Mouse (Mus musculus): ENCODE results near the gene Hoxb1.

Hoxb1 gene

DNA sequence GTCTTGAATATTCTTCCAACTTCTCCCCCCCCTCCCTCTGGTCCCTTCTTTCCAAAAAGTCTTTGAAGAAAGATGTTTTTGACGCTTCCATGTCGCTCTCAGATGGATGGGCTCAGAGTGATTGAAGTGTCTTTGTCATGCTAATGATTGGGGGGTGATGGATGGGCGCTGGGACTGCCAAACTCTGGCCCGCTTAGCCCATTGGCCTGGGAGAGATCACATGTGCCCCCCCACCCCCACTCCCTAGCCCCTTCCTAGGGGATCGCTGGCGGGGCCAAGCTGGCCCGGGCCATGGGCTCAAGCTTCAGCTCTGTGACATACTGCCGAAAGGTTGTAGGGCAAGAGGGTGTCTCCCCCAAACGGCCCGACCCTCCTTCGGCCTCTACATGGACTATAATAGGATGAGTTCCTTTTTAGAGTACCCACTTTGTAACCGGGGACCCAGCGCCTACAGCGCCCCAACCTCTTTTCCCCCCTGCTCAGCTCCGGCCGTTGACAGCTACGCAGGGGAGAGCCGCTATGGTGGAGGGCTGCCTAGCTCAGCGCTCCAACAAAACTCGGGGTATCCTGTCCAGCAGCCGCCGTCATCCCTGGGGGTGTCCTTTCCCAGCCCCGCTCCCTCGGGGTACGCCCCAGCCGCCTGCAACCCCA, at the start of gene Hoxb1:
Hoxb1 (plus strand) TSS at position 312 of the 651 bp plus-strand sequence.
- DNase-seq (ENCODE audit: low spot score) = no peak

GRCm38 (mm10) chr11:96316696-96317607, 48.6 kb upstream of the Hoxb1 start:
- no peak for DNase-seq (ENCODE audit: low spot score)

DNA sequence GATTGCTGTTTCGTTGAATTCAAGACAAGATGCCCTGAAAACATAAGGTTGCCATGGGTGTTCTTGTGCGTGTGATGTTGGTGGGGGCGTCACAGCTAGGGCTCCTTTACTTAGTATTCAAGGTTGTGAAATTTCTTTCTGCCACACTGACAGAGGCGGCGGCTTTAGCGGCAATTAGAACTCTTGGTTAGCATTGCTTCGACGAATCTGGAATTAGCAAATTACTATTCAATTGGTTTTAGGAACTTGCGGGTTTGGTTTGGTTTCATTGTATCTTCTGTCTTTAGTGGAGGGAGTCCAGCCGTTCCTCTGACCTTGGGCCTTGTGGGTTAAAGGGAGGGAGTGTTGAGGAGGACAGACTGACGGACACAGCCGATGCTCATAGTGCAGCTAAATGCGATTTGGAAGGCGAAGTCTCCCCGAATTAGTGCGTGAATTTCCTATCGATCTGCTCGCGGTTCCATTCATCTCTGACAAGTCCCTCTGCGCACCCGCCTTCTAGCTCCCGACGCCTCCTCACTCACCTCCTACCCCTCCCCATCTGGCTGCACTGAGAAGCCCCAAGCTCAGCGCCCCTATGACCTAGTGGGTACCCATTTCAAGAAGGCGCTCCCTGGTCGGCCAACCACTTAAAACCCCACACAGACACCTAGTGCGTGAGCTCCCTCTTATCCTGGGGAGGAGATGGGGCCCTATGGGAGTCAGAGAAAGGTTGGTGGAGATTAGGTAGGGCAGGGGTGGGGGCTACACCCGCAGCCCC, 47.8 kb upstream of the Hoxb1 start, which contains the start of gene Hoxb4:
Hoxb4 (plus strand) TSS at position 660 of the 760 bp plus-strand sequence.
- no peak for DNase-seq (ENCODE audit: low spot score)

DNA sequence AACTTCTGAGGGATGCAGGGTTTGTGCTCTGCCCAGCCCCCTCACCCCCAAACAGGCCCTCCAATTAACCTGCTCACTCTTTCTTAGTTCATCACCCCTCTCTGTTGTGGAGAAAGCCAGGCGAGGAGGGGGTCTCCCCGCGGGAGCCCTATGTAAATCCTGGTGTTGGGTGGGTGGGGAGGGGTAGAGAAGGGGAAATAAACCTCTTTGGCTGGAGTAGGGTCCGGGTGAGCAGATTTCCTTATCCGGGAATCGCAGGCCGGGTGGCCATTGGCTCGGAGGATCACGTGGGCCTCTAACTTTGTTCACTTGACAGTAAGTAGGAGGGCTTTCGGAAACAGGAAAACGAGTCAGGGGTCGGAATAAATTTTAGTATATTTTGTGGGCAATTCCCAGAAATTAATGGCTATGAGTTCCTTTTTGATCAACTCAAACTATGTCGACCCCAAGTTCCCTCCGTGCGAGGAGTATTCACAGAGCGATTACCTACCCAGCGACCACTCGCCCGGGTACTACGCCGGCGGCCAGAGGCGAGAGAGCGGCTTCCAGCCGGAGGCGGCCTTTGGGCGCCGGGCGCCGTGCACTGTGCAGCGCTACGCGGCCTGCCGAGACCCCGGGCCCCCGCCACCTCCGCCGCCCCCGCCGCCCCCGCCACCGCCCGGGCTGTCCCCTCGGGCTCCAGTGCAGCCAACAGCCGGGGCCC, 47.0 kb upstream of the Hoxb1 start:
- DNase-seq (ENCODE audit: low spot score) = peak; percentile 60

- no peak for DNase-seq (ENCODE audit: low spot score)
Observed at GRCm38 (mm10) chr11:96319071-96319902, 46.3 kb upstream of the Hoxb1 start.

DNA sequence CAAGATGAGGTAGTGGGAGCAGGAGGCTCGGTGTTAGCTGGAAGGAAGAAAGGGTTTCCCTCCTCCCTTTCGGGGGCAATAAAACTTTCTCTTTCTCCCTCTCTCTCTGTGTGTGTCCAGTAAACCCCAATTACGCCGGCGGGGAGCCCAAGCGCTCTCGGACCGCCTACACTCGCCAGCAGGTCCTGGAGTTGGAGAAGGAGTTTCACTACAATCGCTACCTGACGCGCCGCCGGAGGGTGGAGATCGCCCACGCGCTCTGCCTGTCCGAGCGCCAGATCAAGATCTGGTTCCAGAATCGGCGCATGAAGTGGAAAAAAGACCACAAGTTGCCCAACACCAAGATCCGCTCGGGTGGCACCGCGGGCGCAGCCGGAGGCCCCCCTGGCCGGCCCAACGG, 45.6 kb upstream of the Hoxb1 start:
- no peak for DNase-seq (ENCODE audit: low spot score)

GRCm38 (mm10) chr11:96320688-96321087, 44.9 kb upstream of the Hoxb1 start:
- DNase-seq (ENCODE audit: low spot score) = no peak

DNA sequence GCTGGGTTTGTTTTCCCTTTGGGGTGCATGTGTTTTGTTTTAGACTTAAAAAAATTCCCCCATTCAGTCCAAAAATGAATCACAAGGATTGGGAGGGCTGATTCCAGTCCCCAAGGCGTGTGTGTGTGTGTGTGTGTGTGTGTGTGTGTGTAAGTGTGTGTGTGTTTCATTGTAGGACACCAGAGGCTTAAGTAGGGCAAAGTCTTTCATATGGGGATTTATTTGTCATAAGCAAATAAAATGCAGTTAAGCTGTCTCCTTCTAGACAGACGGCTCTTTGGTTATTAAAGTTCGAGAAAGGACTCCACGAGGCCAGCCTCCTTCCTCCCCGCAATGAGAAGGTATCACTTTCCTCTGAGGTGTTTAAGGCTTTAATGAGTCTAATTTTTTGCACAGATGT, 43.7 kb upstream of the Hoxb1 start:
- DNase-seq (ENCODE audit: low spot score) = no peak

GRCm38 (mm10) chr11:96322738-96323137, 42.8 kb upstream of the Hoxb1 start:
- no peak for DNase-seq (ENCODE audit: low spot score)

GRCm38 (mm10) chr11:96323154-96323553, 42.4 kb upstream of the Hoxb1 start, which contains the start of gene Hoxb3:
Gene Hoxb3, plus strand, starts transcription at chr11:96323326.
- DNase-seq (ENCODE audit: low spot score) = no peak

- no peak for DNase-seq (ENCODE audit: low spot score)
Observed at GRCm38 (mm10) chr11:96324125-96324524, 41.4 kb upstream of the Hoxb1 start.

GRCm38 (mm10) chr11:96324965-96325364, 40.6 kb upstream of the Hoxb1 start:
- no peak for DNase-seq (ENCODE audit: low spot score)

DNA sequence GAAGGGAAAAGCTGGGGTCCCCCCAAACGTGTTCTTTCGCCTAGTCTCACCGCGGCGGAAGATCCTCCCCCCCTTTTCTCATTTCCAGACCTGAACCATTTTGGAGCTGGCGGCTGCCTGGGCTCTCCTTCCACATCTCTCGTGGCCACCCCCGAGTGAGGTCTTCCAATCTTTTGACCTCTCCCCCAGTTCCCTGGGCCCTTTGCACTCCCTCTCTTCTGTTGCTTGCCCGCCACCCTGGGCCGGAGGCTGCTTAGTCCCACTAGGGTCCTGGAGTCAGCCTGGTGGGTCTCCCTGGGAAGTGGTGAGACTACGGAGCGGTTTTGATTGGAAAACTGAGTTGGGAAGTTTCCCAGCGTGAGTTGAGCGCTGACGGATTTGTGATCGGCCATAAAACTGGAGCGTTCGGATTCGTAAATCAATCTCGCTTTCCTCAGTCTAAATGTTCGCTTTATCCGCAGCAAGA, 39.8 kb upstream of the Hoxb1 start:
- no peak for DNase-seq (ENCODE audit: low spot score)

GRCm38 (mm10) chr11:96326705-96327104, 38.8 kb upstream of the Hoxb1 start:
- no peak for DNase-seq (ENCODE audit: low spot score)

DNA sequence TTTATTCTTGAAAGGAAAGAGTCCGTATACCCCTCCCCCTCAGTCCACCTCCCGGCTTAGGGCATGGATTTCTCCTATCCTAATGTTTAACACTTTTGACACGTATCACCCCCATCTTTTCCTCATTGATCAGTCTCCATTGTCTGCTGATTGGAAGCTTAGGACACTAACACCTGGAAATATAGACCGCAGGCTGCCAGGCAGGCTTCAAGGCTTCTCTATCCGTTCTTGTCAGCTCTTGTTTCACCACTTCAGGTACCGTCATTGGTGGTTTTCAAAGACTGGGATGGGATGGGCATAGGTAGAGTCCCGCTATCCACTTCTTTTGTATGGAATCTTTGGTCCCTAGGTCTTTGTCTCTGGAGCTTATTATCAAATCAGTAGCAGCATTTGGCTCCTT, 38.4 kb upstream of the Hoxb1 start:
- no peak for DNase-seq (ENCODE audit: low spot score)

DNA sequence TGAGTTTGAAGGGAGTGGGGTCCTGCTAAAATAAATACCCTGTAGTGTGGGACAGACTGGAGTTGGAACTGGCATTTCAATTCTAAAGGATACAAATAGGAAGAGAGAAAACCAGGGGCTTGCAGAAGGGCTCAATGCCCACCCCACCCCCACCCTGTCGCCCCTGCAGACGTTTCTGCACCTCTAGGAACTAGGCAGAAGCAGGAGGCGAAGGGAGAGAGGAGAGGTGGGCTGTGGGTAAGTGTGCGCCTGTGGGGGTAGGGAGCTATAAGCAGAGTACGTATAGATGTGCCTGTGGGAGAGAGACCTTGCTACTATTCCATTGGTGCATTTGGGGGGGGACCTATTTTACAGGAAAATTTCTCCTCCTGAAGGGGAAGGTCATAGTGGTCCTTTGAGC, 37.8 kb upstream of the Hoxb1 start:
- DNase-seq (ENCODE audit: low spot score) = no peak

DNA sequence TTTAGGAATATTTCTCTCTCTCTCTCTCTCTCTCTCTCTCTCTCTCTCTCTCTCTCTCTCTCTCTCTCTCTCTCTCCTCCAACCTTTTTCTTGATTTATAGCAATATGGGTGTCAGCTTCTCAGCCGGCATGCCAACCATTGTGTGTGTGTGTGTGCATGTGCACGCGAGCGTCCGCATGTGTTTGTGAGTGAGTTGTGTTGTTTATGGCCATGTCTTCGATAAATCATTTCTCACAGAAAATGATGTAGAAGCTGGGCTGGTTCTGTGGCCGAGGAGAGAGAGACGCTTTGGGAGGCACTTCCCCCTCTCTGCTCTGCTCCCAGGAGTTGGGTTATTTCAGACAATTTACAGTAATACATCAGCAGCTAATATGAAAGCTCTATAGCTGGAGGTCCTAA, 36.9 kb upstream of the Hoxb1 start:
- DNase-seq (ENCODE audit: low spot score) = no peak

GRCm38 (mm10) chr11:96332105-96332504, 33.4 kb upstream of the Hoxb1 start:
- DNase-seq (ENCODE audit: low spot score) = no peak

DNA sequence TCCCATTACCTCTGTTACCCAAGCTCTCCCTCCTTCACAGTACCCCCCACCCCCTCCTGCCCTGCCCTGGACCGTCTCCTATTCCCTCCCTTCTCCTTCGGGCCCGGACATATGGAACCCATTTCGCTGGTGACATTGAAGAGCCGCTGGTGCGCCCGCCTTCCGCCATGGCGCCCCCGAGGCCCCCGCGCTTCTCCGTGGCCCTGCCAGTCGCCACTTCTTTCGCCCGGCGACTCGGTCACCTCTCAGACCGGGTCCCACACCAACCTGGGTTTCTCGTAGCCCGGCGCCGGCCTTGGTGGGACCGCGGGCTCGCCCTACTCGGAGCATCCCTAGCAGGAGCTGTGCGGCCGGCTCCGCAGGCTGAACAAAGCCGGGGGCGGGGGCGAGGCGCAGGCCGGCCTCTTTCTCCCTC, 32.9 kb upstream of the Hoxb1 start:
- DNase-seq (ENCODE audit: low spot score) = no peak

DNA sequence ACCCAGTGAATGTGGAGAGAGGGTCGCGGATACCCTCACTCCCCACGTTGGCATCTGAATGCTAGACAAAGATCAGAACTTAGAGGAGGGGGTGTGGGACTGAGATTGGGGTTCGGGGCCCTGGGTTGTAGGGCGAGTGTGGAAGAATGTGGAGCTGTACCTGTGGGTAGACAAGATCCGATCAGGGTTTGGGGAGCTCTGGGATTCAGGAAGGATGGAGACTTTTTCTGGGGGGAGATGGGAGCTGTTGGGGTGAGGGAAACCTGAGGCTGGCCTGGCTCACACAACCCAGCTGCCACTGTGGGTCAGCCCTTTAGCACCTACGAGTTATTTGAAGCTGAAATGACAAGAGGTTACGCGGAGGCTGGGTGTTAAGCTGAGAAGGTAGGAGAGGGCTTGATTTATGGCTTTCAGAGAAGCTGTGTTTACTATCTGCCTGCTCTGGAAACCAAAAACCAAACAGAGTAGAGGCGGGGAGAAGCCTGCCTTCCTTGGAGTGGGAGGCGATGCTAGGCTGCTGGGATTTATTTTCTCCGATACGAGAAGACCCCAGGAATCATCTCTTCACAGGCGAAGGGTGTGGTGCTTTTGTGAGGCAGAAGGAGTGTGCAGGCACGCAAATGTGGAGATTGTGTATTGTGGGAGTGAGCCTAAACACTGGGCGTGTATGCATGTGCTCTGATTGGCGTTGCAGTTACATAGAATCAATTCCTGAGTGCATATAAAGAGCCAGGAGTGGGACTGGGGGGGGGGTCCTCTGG, 32.1 kb upstream of the Hoxb1 start:
- DNase-seq (ENCODE audit: low spot score) = no peak
